ENCODE assay signal across 10 mouse cellular contexts in the genomic region with DNA sequence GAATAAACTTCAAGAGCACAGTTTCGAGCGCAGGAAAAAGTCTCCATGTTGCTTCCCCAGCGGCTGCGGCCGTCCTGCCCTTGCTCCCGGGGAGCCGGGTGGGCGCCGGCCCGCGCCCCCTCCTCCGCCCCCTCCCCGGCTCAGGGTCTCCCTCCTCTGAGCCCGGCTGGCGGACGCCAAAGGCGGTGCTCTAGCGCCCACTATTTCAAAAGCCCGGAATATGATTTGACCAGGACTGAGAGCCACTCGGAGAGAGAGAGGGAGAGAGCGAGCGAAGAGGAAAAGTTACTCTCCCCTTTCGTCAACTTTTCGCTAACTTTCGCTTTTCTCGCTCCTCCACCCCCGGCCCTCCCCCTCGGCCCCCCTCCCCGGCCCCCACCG. TPM values are rescaled to one million over a fixed set of nuclear protein-coding genes. Genes with fewer than 3 reads are reported as not detected.
A peak's percentile ranks its signal among the peaks of the same experiment; 100 is the strongest.
DNase-seq lines count a peak whose midpoint lies in the region; ATAC-seq and TF ChIP-seq lines count a peak whose summit lies in the region.
"Had no signal": no experiment of that assay in that cellular context is flagged by ENCODE, and none has a peak within 500 bp of the region (broad histone marks: within the 10 kb centered on the region; RNA-seq: fewer than 3 reads in every experiment).

No protein-coding gene starts in this region.

- TF ChIP-seq CTCF in ES-Bruce4 (IDR thresholded peaks at IDR 0.05; ENCODE audit: low read depth, low read length), result no peak
- peak; percentile 38 for TF ChIP-seq CTCF in forebrain, postnatal 0 days (IDR thresholded peaks at IDR 0.05; ENCODE audit: low read depth)

- no peaks in the 10 kb centered on the region for H3K36me3 ChIP-seq in ES-Bruce4 (ENCODE audit: control insufficient read depth, insufficient read depth, low read length, poor library complexity, severe bottlenecking)
- H3K36me3 ChIP-seq in forebrain, postnatal 0 days (ENCODE audit: insufficient read depth), result no peaks in the 10 kb centered on the region
- H3K36me3 ChIP-seq in kidney, embryonic 16.5 days (ENCODE audit: insufficient read depth, low read length), result no peaks in the 10 kb centered on the region

- H3K4me3 ChIP-seq in ES-Bruce4 (ENCODE audit: low read depth, low read length), result peak overlapping the region; percentile 31
- peak overlapping the region; percentile 46 for H3K4me3 ChIP-seq in forebrain, postnatal 0 days (ENCODE audit: low read depth, low read length)
- H3K4me3 ChIP-seq in kidney, embryonic 16.5 days (ENCODE audit: low read length), result peak overlapping the region; percentile 73

- 3% methylated on average over 26 of the region's 30 CpGs for WGBS in forebrain, postnatal 0 days
- under 1% methylated on average over 28 of the region's 30 CpGs for WGBS in kidney, embryonic 16.5 days

- no peak overlapping the region for H3K27ac ChIP-seq in ES-Bruce4 (ENCODE audit: insufficient read depth, low read length)
- H3K27ac ChIP-seq in forebrain, postnatal 0 days (ENCODE audit: low read depth, low read length), result peak overlapping the region; percentile 82
- peak overlapping the region; percentile 94 for H3K27ac ChIP-seq in kidney, embryonic 16.5 days (ENCODE audit: low read length)

- H3K9ac ChIP-seq in ES-Bruce4 (ENCODE audit: low read depth, poor library complexity, severe bottlenecking), result peak overlapping the region; percentile 89
- H3K9ac ChIP-seq in forebrain, postnatal 0 days, result peak overlapping the region; percentile 51
- peak overlapping the region; percentile 87 for H3K9ac ChIP-seq in kidney, embryonic 16.5 days (replicated peaks; ENCODE audit: low read length)

- no peak for TF ChIP-seq POLR2A in ES-Bruce4 (IDR thresholded peaks at IDR 0.05; ENCODE audit: insufficient read depth, low read length)

- peak; percentile 58 to 63 for DNase-seq in cerebellum, postnatal 10 days
- DNase-seq in cerebellum, postnatal 25 days, result no peak
- DNase-seq in forebrain, postnatal 0 days, result peak; percentile 72
- peak; percentile 53 for DNase-seq in lung, postnatal 14 days
- DNase-seq in spleen, postnatal 36 days (ENCODE audit: low spot score in 2 of 2), result no peak
- DNase-seq in frontal cortex, postnatal 25 days (ENCODE audit: low spot score in 2 of 2), result no peak

- TF ChIP-seq EP300 in ES-Bruce4 (IDR thresholded peaks at IDR 0.05; ENCODE audit: insufficient read depth, low read depth, low read length), result no peak

- ATAC-seq in forebrain, postnatal 0 days, result peak; percentile 56
- ATAC-seq in kidney, embryonic 16.5 days (ENCODE audit: low FRiP score, low TSS enrichment), result peak; percentile 70; the same call in 1 of the 2 replicates

- peaks cover 32% of the 10 kb centered on the region for H3K27me3 ChIP-seq in ES-Bruce4 (ENCODE audit: control insufficient read depth, insufficient read depth, low read length, poor library complexity, severe bottlenecking)
- H3K27me3 ChIP-seq in forebrain, postnatal 0 days (ENCODE audit: insufficient read depth, low read length), result peaks cover 41% of the 10 kb centered on the region
- peaks cover 99% of the 10 kb centered on the region for H3K27me3 ChIP-seq in kidney, embryonic 16.5 days (ENCODE audit: insufficient read depth, low read length)

- H3K4me1 ChIP-seq in ES-Bruce4 (ENCODE audit: control insufficient read depth, insufficient read depth, low read length), result peaks cover 4% of the 10 kb centered on the region
- no peaks in the 10 kb centered on the region; the same call in 1 of the 2 replicates for H3K4me1 ChIP-seq in forebrain, postnatal 0 days (ENCODE audit: insufficient read depth)
- H3K4me1 ChIP-seq in kidney, embryonic 16.5 days (ENCODE audit: insufficient read depth, low read length), result peaks cover 26% of the 10 kb centered on the region

- no peaks in the 10 kb centered on the region for H3K9me3 ChIP-seq in ES-Bruce4 (replicated peaks; ENCODE audit: control insufficient read depth, insufficient read depth, low read length, poor library complexity, severe bottlenecking)
- H3K9me3 ChIP-seq in forebrain, postnatal 0 days (ENCODE audit: low read length), result no peaks in the 10 kb centered on the region
- no peaks in the 10 kb centered on the region for H3K9me3 ChIP-seq in kidney, embryonic 16.5 days (ENCODE audit: low read length)

- H3K4me2 ChIP-seq in forebrain, postnatal 0 days (ENCODE audit: low read depth), result peak overlapping the region; percentile 61
- peak overlapping the region; percentile 88 for H3K4me2 ChIP-seq in kidney, embryonic 16.5 days (replicated peaks; ENCODE audit: low read depth, low read length)

RNA-seq across cellular contexts. Expression of a gene that starts 0.6 kb away (rescaled TPM):
- 3.1 and 5.4 TPM in 2 replicates for polyA plus RNA-seq in ES-Bruce4 (2011; ENCODE audit: insufficient read depth, insufficient read length, low read depth, missing spikeins)
- 9.8 and 10.7 TPM in 2 replicates for total RNA-seq in forebrain, postnatal 0 days (2014; rRNA removed)
- 7.8 and 16.3 TPM in 2 replicates for polyA plus RNA-seq in forebrain, postnatal 0 days (2015; fragmentation: Nextera tagmentation; extraction: Ambion mirVana)
- 22.3 and 24.7 TPM in 2 replicates for polyA plus RNA-seq in kidney, embryonic 16.5 days (2015; fragmentation: Nextera tagmentation; extraction: Ambion mirVana)
- polyA plus RNA-seq: C2C12 had no signal

RNA-seq across cellular contexts. Expression of a gene that starts 31.6 kb away (rescaled TPM):
- not detected in 2 replicates for polyA plus RNA-seq in ES-Bruce4 (2011; ENCODE audit: insufficient read depth, insufficient read length, low read depth, missing spikeins)
- total RNA-seq in forebrain, postnatal 0 days (2014; rRNA removed), result not detected in 2 replicates
- polyA plus RNA-seq in forebrain, postnatal 0 days (2015; fragmentation: Nextera tagmentation; extraction: Ambion mirVana), result not detected in 2 replicates
- not detected in 2 replicates for polyA plus RNA-seq in kidney, embryonic 16.5 days (2015; fragmentation: Nextera tagmentation; extraction: Ambion mirVana)
- total RNA-seq: heart, adult 18-20 months had no signal
- polyA plus RNA-seq: C2C12 had no signal

Comparison
In these comparisons a context has a peak if more than half of its experiments do, and no peak if none do; other contexts are left out.
1. DNase-seq: peak in cerebellum, postnatal 10 days (2 of 2), forebrain, postnatal 0 days (single experiment) and lung, postnatal 14 days (single experiment); none in cerebellum, postnatal 25 days (0 of 2), spleen, postnatal 36 days (0 of 2) and frontal cortex, postnatal 25 days (0 of 2).
2. Peak in every context shown above with its lines, with median percentiles within 50 percentile points of each other: H3K4me3 ChIP-seq and H3K9ac ChIP-seq.